Mouse (Mus musculus): ENCODE results near the gene Etv6. TPM values are rescaled to one million over a fixed set of nuclear protein-coding genes. Genes with fewer than 3 reads are reported as not detected.

Gene Etv6
- polyA plus RNA-seq, 1 experiment from 2014 or later: 2.7 TPM

DNA sequence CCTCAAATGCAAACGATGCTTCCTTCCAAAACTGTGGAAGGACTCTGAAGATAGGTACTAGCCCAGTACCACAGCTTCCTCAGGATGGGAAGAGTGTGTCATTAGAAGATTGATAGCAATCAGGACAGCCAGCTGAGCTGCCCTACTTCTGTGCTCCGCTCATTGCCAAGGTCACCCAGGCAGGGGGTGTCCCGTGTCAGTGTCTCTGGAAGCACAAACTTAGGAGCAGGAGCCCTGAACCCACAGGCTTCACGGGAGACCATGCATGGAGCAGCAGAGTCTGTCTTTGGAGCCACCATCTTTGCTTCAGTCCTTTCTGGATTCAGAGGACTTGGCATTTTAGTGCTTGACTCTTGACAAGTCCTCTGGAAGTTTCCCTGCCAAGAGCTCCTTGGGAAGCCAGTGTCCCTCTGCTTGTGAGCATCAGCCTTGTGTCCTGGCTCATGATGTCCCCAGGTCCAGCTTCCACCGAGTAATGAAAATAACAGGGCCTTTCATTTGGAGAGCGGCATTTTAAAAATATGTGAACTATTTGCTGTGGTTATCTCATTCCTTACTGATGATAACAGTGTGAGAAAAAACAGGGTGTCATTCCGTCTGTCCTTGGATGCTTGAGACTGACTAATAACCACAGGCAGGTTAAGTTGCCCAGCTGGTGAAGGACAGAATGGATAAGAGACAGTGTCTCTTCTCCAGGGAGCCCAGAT lies 54.3 kb downstream of the Etv6 start:
- no peaks in the 10 kb centered on the region for H3K9me3 ChIP-seq (replicated peaks; ENCODE audit: control insufficient read depth, low read length)
- H3K27ac ChIP-seq (ENCODE audit: low read length): no peak overlapping the region
- no peaks in the 10 kb centered on the region for H3K36me3 ChIP-seq (ENCODE audit: control insufficient read depth, insufficient read depth)
- no peak overlapping the region for H3K4me2 ChIP-seq (ENCODE audit: low read depth, low read length)
- 39% methylated on average over 7 of the region's 7 CpGs for WGBS (ENCODE audit: insufficient replicate concordance)
- no peaks in the 10 kb centered on the region for H3K27me3 ChIP-seq (ENCODE audit: control insufficient read depth, insufficient read depth, low read depth, low read length)
- no peak overlapping the region for H3K9ac ChIP-seq (ENCODE audit: low read depth, low read length)
- no peak for ATAC-seq (ENCODE audit: low read depth)
- H3K4me3 ChIP-seq (ENCODE audit: low read depth, low read length): no peak overlapping the region
- H3K4me1 ChIP-seq (ENCODE audit: control insufficient read depth, low read depth, low read length): peaks cover 2% of the 10 kb centered on the region; the same call in 1 of the 2 replicates

DNA sequence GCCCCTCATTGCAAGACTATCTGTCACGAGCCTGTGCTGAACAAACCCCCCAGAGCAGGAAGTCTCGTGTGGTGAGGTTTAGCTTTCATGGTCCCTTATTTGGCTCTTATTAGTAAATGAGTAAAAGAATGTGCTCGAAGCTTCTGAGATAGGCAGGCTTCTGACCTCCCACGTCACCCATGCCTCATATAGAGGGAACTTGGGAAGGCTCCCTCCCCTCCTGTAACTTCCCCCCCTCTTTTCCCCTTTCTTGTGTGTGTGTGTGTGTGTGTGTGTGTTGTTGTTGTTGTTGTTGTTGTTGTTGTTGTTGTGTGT lies 54.8 kb downstream of the Etv6 start:
- Histone ChIP-seq H3K4me2 (ENCODE audit: low read depth, low read length) (no peak overlapping the region), H3K36me3 (ENCODE audit: control insufficient read depth, insufficient read depth) (no peaks in the 10 kb centered on the region), H3K9me3 (replicated peaks; ENCODE audit: control insufficient read depth, low read length) (no peaks in the 10 kb centered on the region), H3K4me1 (ENCODE audit: control insufficient read depth, low read depth, low read length) (peaks cover 2% of the 10 kb centered on the region; the same call in 1 of the 2 replicates), H3K27ac (ENCODE audit: low read length) (no peak overlapping the region), H3K27me3 (ENCODE audit: control insufficient read depth, insufficient read depth, low read depth, low read length) (no peaks in the 10 kb centered on the region), H3K9ac (ENCODE audit: low read depth, low read length) (no peak overlapping the region), H3K4me3 (ENCODE audit: low read depth, low read length) (no peak overlapping the region)
- 30% methylated on average over 4 of the region's 4 CpGs for WGBS (ENCODE audit: insufficient replicate concordance)
- no peak for ATAC-seq (ENCODE audit: low read depth)

- Histone ChIP-seq H3K4me3 (ENCODE audit: low read depth, low read length) (no peak overlapping the region), H3K27me3 (ENCODE audit: control insufficient read depth, insufficient read depth, low read depth, low read length) (no peaks in the 10 kb centered on the region), H3K9me3 (replicated peaks; ENCODE audit: control insufficient read depth, low read length) (no peaks in the 10 kb centered on the region), H3K36me3 (ENCODE audit: control insufficient read depth, insufficient read depth) (no peaks in the 10 kb centered on the region), H3K9ac (ENCODE audit: low read depth, low read length) (no peak overlapping the region), H3K27ac (ENCODE audit: low read length) (no peak overlapping the region), H3K4me1 (ENCODE audit: control insufficient read depth, low read depth, low read length) (peaks cover 2% of the 10 kb centered on the region; the same call in 1 of the 2 replicates), H3K4me2 (ENCODE audit: low read depth, low read length) (no peak overlapping the region)
- WGBS (ENCODE audit: insufficient replicate concordance): 52% methylated on average over 4 of the region's 4 CpGs
- ATAC-seq (ENCODE audit: low read depth): no peak
Observed at GRCm38 (mm10) chr6:134090875-134091274, 55.4 kb downstream of the Etv6 start.

- Histone ChIP-seq H3K9ac (ENCODE audit: low read depth, low read length) (no peak overlapping the region), H3K4me2 (ENCODE audit: low read depth, low read length) (no peak overlapping the region), H3K27me3 (ENCODE audit: control insufficient read depth, insufficient read depth, low read depth, low read length) (no peaks in the 10 kb centered on the region), H3K9me3 (replicated peaks; ENCODE audit: control insufficient read depth, low read length) (no peaks in the 10 kb centered on the region), H3K36me3 (ENCODE audit: control insufficient read depth, insufficient read depth) (no peaks in the 10 kb centered on the region), H3K4me3 (ENCODE audit: low read depth, low read length) (no peak overlapping the region), H3K27ac (ENCODE audit: low read length) (no peak overlapping the region), H3K4me1 (ENCODE audit: control insufficient read depth, low read depth, low read length) (peaks cover 2% of the 10 kb centered on the region; the same call in 1 of the 2 replicates)
- no peak for ATAC-seq (ENCODE audit: low read depth)
- 76% methylated on average over 8 of the region's 8 CpGs for WGBS (ENCODE audit: insufficient replicate concordance)
Observed at GRCm38 (mm10) chr6:134091398-134091801, 55.9 kb downstream of the Etv6 start.

- Histone ChIP-seq H3K27me3 (ENCODE audit: control insufficient read depth, insufficient read depth, low read depth, low read length) (no peaks in the 10 kb centered on the region), H3K4me1 (ENCODE audit: control insufficient read depth, low read depth, low read length) (peaks cover 2% of the 10 kb centered on the region; the same call in 1 of the 2 replicates)
- ATAC-seq (ENCODE audit: low read depth): no peak
Observed at GRCm38 (mm10) chr6:134094066-134094465, 58.6 kb downstream of the Etv6 start.

DNA sequence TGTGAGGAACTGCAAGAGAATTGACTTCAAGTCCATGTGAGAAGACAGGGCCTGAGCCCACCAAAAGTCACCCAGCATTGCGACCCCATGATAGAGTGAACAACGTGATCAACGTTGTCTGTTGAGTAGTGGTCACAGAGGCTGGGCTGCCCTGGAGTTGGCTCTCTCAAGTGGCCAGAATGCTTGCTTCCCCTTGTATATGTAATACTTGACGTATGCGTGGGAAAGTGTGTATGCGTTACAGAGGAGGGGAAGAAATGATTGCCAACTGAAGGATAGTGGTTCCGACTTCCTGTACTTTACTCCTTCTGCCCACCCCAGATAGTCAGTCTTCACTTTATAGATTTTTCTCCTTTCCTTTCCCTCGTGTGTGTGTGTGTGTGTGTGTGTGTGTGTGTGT lies 59.1 kb downstream of the Etv6 start:
- Histone ChIP-seq H3K4me1 (ENCODE audit: control insufficient read depth, low read depth, low read length) (peaks cover 2% of the 10 kb centered on the region; the same call in 1 of the 2 replicates), H3K4me3 (ENCODE audit: low read depth, low read length) (no peak overlapping the region), H3K9ac (ENCODE audit: low read depth, low read length) (no peak overlapping the region), H3K4me2 (ENCODE audit: low read depth, low read length) (no peak overlapping the region), H3K36me3 (ENCODE audit: control insufficient read depth, insufficient read depth) (no peaks in the 10 kb centered on the region), H3K27ac (ENCODE audit: low read length) (no peak overlapping the region), H3K27me3 (ENCODE audit: control insufficient read depth, insufficient read depth, low read depth, low read length) (no peaks in the 10 kb centered on the region), H3K9me3 (replicated peaks; ENCODE audit: control insufficient read depth, low read length) (no peaks in the 10 kb centered on the region)
- WGBS (ENCODE audit: insufficient replicate concordance): 33% methylated on average over 7 of the region's 8 CpGs
- ATAC-seq (ENCODE audit: low read depth): no peak

More at GRCm38 (mm10) chr6:134094066-134094465, 58.6 kb downstream of the Etv6 start:
- no peak overlapping the region for H3K4me3 ChIP-seq (ENCODE audit: low read depth, low read length)
- H3K4me2 ChIP-seq (ENCODE audit: low read depth, low read length): no peak overlapping the region
- H3K9ac ChIP-seq (ENCODE audit: low read depth, low read length): no peak overlapping the region
- no peaks in the 10 kb centered on the region for H3K36me3 ChIP-seq (ENCODE audit: control insufficient read depth, insufficient read depth)
- 72% methylated on average over 5 of the region's 5 CpGs for WGBS (ENCODE audit: insufficient replicate concordance)
- H3K27ac ChIP-seq (ENCODE audit: low read length): no peak overlapping the region
- no peaks in the 10 kb centered on the region for H3K9me3 ChIP-seq (replicated peaks; ENCODE audit: control insufficient read depth, low read length)

- no peak for ATAC-seq (ENCODE audit: low read depth)
- Histone ChIP-seq H3K4me1 (ENCODE audit: control insufficient read depth, low read depth, low read length) (no peaks in the 10 kb centered on the region; the same call in 1 of the 2 replicates), H3K27ac (ENCODE audit: low read length) (no peak overlapping the region), H3K27me3 (ENCODE audit: control insufficient read depth, insufficient read depth, low read depth, low read length) (no peaks in the 10 kb centered on the region), H3K4me3 (ENCODE audit: low read depth, low read length) (no peak overlapping the region), H3K36me3 (ENCODE audit: control insufficient read depth, insufficient read depth) (no peaks in the 10 kb centered on the region), H3K4me2 (ENCODE audit: low read depth, low read length) (no peak overlapping the region), H3K9ac (ENCODE audit: low read depth, low read length) (no peak overlapping the region), H3K9me3 (replicated peaks; ENCODE audit: control insufficient read depth, low read length) (no peaks in the 10 kb centered on the region)
- 46% methylated on average over 4 of the region's 4 CpGs for WGBS (ENCODE audit: insufficient replicate concordance)
Observed at GRCm38 (mm10) chr6:134095582-134095981, 60.1 kb downstream of the Etv6 start.

GRCm38 (mm10) chr6:134099976-134100743 lies 64.7 kb downstream of the Etv6 start:
- 72% methylated on average over 11 of the region's 11 CpGs for WGBS (ENCODE audit: insufficient replicate concordance)
- Histone ChIP-seq H3K4me2 (ENCODE audit: low read depth, low read length) (no peak overlapping the region), H3K4me1 (ENCODE audit: control insufficient read depth, low read depth, low read length) (no peaks in the 10 kb centered on the region), H3K27me3 (ENCODE audit: control insufficient read depth, insufficient read depth, low read depth, low read length) (no peaks in the 10 kb centered on the region), H3K4me3 (ENCODE audit: low read depth, low read length) (no peak overlapping the region), H3K27ac (ENCODE audit: low read length) (no peak overlapping the region), H3K9me3 (replicated peaks; ENCODE audit: control insufficient read depth, low read length) (no peaks in the 10 kb centered on the region), H3K9ac (ENCODE audit: low read depth, low read length) (no peak overlapping the region), H3K36me3 (ENCODE audit: control insufficient read depth, insufficient read depth) (no peaks in the 10 kb centered on the region)
- no peak for ATAC-seq (ENCODE audit: low read depth)

GRCm38 (mm10) chr6:134102396-134102795 lies 66.9 kb downstream of the Etv6 start:
- Histone ChIP-seq H3K4me3 (ENCODE audit: low read depth, low read length) (no peak overlapping the region), H3K27me3 (ENCODE audit: control insufficient read depth, insufficient read depth, low read depth, low read length) (no peaks in the 10 kb centered on the region), H3K27ac (ENCODE audit: low read length) (no peak overlapping the region), H3K9ac (ENCODE audit: low read depth, low read length) (no peak overlapping the region), H3K4me2 (ENCODE audit: low read depth, low read length) (no peak overlapping the region), H3K36me3 (ENCODE audit: control insufficient read depth, insufficient read depth) (no peaks in the 10 kb centered on the region), H3K4me1 (ENCODE audit: control insufficient read depth, low read depth, low read length) (peaks cover 10% of the 10 kb centered on the region), H3K9me3 (replicated peaks; ENCODE audit: control insufficient read depth, low read length) (no peaks in the 10 kb centered on the region)
- WGBS (ENCODE audit: insufficient replicate concordance): 56% methylated on average over 1 of the region's 1 CpGs
- ATAC-seq (ENCODE audit: low read depth): no peak
